Mouse (Mus musculus): Measurements from ENCODE around the gene Tomm40l. TPM values are rescaled to one million over a fixed set of nuclear protein-coding genes. Genes with fewer than 3 reads are reported as not detected.

Gene Tomm40l
- polyA plus RNA-seq, 1 experiment = 51.8 TPM

GRCm38 (mm10) chr1:171189046-171189445, 33.3 kb downstream of the Tomm40l start:
- no peak overlapping the region for H3K27ac ChIP-seq (ENCODE audit: insufficient read depth, low read depth, low read length)
- DNase-seq = no peak

GRCm38 (mm10) chr1:171187851-171188700, 34.2 kb downstream of the Tomm40l start:
- DNase-seq = no peak
- WGBS = 74% methylated on average over 13 of the region's 13 CpGs
- Histone ChIP-seq H3K4me1 (ENCODE audit: control insufficient read depth, insufficient read depth, low read length) (peaks cover 2% of the 10 kb centered on the region), H3K4me3 (ENCODE audit: insufficient read depth, low read depth, low read length) (no peak overlapping the region), H3K27me3 (replicated peaks; ENCODE audit: control insufficient read depth, insufficient read depth, low read length) (no peaks in the 10 kb centered on the region), H3K36me3 (ENCODE audit: control insufficient read depth, insufficient read depth, low read length) (no peaks in the 10 kb centered on the region), H3K27ac (ENCODE audit: insufficient read depth, low read depth, low read length) (no peak overlapping the region)
- no peak for TF ChIP-seq CTCF (conservative IDR thresholded peaks at IDR 0.05; ENCODE audit: insufficient read depth, insufficient read length, low read depth, low read length)
- TF ChIP-seq POLR2A (IDR thresholded peaks at IDR 0.05; ENCODE audit: low read depth, low read length) = no peak

More at GRCm38 (mm10) chr1:171189046-171189445, 33.3 kb downstream of the Tomm40l start:
- H3K27me3 ChIP-seq (replicated peaks; ENCODE audit: control insufficient read depth, insufficient read depth, low read length) = no peaks in the 10 kb centered on the region
- WGBS = 41% methylated on average over 8 of the region's 8 CpGs
- peaks cover 2% of the 10 kb centered on the region for H3K4me1 ChIP-seq (ENCODE audit: control insufficient read depth, insufficient read depth, low read length)
- no peaks in the 10 kb centered on the region for H3K36me3 ChIP-seq (ENCODE audit: control insufficient read depth, insufficient read depth, low read length)
- TF ChIP-seq POLR2A (IDR thresholded peaks at IDR 0.05; ENCODE audit: low read depth, low read length) (no peak), CTCF (conservative IDR thresholded peaks at IDR 0.05; ENCODE audit: insufficient read depth, insufficient read length, low read depth, low read length) (no peak)
- H3K4me3 ChIP-seq (ENCODE audit: insufficient read depth, low read depth, low read length) = no peak overlapping the region

GRCm38 (mm10) chr1:171185655-171186054, 36.7 kb downstream of the Tomm40l start:
- Histone ChIP-seq H3K27ac (ENCODE audit: insufficient read depth, low read depth, low read length) (no peak overlapping the region), H3K4me3 (ENCODE audit: insufficient read depth, low read depth, low read length) (no peak overlapping the region), H3K4me1 (ENCODE audit: control insufficient read depth, insufficient read depth, low read length) (peaks cover 2% of the 10 kb centered on the region), H3K36me3 (ENCODE audit: control insufficient read depth, insufficient read depth, low read length) (no peaks in the 10 kb centered on the region), H3K27me3 (replicated peaks; ENCODE audit: control insufficient read depth, insufficient read depth, low read length) (no peaks in the 10 kb centered on the region)
- WGBS = 80% methylated on average over 8 of the region's 8 CpGs
- DNase-seq = no peak
- no peak for TF ChIP-seq CTCF (conservative IDR thresholded peaks at IDR 0.05; ENCODE audit: insufficient read depth, insufficient read length, low read depth, low read length)
- TF ChIP-seq POLR2A (IDR thresholded peaks at IDR 0.05; ENCODE audit: low read depth, low read length) = no peak

GRCm38 (mm10) chr1:171184314-171184713, 38.0 kb downstream of the Tomm40l start:
- no peak for TF ChIP-seq POLR2A (IDR thresholded peaks at IDR 0.05; ENCODE audit: low read depth, low read length)
- TF ChIP-seq CTCF (conservative IDR thresholded peaks at IDR 0.05; ENCODE audit: insufficient read depth, insufficient read length, low read depth, low read length) = 0 out of 2 replicates have a peak, but pooled peaks have one; percentile 23
- DNase-seq = peak; percentile 42
- H3K27ac ChIP-seq (ENCODE audit: insufficient read depth, low read depth, low read length) = peak overlapping the region; percentile 71; the same call in 1 of the 2 replicates
- no peaks in the 10 kb centered on the region for H3K36me3 ChIP-seq (ENCODE audit: control insufficient read depth, insufficient read depth, low read length)
- no peaks in the 10 kb centered on the region for H3K27me3 ChIP-seq (replicated peaks; ENCODE audit: control insufficient read depth, insufficient read depth, low read length)
- no peak overlapping the region for H3K4me3 ChIP-seq (ENCODE audit: insufficient read depth, low read depth, low read length)
- H3K4me1 ChIP-seq (ENCODE audit: control insufficient read depth, insufficient read depth, low read length) = peaks cover 2% of the 10 kb centered on the region
- 63% methylated on average over 7 of the region's 7 CpGs for WGBS

GRCm38 (mm10) chr1:171183620-171184019, 38.7 kb downstream of the Tomm40l start:
- TF ChIP-seq POLR2A (IDR thresholded peaks at IDR 0.05; ENCODE audit: low read depth, low read length) (no peak), CTCF (conservative IDR thresholded peaks at IDR 0.05; ENCODE audit: insufficient read depth, insufficient read length, low read depth, low read length) (no peak)
- Histone ChIP-seq H3K36me3 (ENCODE audit: control insufficient read depth, insufficient read depth, low read length) (no peaks in the 10 kb centered on the region), H3K4me3 (ENCODE audit: insufficient read depth, low read depth, low read length) (no peak overlapping the region), H3K4me1 (ENCODE audit: control insufficient read depth, insufficient read depth, low read length) (no peaks in the 10 kb centered on the region; the same call in 1 of the 2 replicates), H3K27ac (ENCODE audit: insufficient read depth, low read depth, low read length) (no peak overlapping the region), H3K27me3 (replicated peaks; ENCODE audit: control insufficient read depth, insufficient read depth, low read length) (no peaks in the 10 kb centered on the region)
- 59% methylated on average over 3 of the region's 3 CpGs for WGBS
- peak; percentile 51 for DNase-seq

GRCm38 (mm10) chr1:171183025-171183424, 39.3 kb downstream of the Tomm40l start:
- DNase-seq = no peak
- H3K36me3 ChIP-seq (ENCODE audit: control insufficient read depth, insufficient read depth, low read length) = no peaks in the 10 kb centered on the region
- 91% methylated on average over 3 of the region's 3 CpGs for WGBS
- no peaks in the 10 kb centered on the region; the same call in 1 of the 2 replicates for H3K4me1 ChIP-seq (ENCODE audit: control insufficient read depth, insufficient read depth, low read length)
- no peak overlapping the region for H3K27ac ChIP-seq (ENCODE audit: insufficient read depth, low read depth, low read length)
- H3K4me3 ChIP-seq (ENCODE audit: insufficient read depth, low read depth, low read length) = no peak overlapping the region
- TF ChIP-seq POLR2A (IDR thresholded peaks at IDR 0.05; ENCODE audit: low read depth, low read length) (no peak), CTCF (conservative IDR thresholded peaks at IDR 0.05; ENCODE audit: insufficient read depth, insufficient read length, low read depth, low read length) (no peak)
- no peaks in the 10 kb centered on the region for H3K27me3 ChIP-seq (replicated peaks; ENCODE audit: control insufficient read depth, insufficient read depth, low read length)

- no peak overlapping the region for H3K27ac ChIP-seq (ENCODE audit: insufficient read depth, low read depth, low read length)
- DNase-seq = peak; percentile 32
- WGBS = 65% methylated on average over 5 of the region's 5 CpGs
- H3K36me3 ChIP-seq (ENCODE audit: control insufficient read depth, insufficient read depth, low read length) = no peaks in the 10 kb centered on the region
- H3K4me1 ChIP-seq (ENCODE audit: control insufficient read depth, insufficient read depth, low read length) = no peaks in the 10 kb centered on the region; the same call in none of the 2 replicates
- no peak for TF ChIP-seq POLR2A (IDR thresholded peaks at IDR 0.05; ENCODE audit: low read depth, low read length)
- no peak for TF ChIP-seq CTCF (conservative IDR thresholded peaks at IDR 0.05; ENCODE audit: insufficient read depth, insufficient read length, low read depth, low read length)
- no peaks in the 10 kb centered on the region for H3K27me3 ChIP-seq (replicated peaks; ENCODE audit: control insufficient read depth, insufficient read depth, low read length)
- no peak overlapping the region for H3K4me3 ChIP-seq (ENCODE audit: insufficient read depth, low read depth, low read length)
Measured at GRCm38 (mm10) chr1:171179487-171180171, 42.7 kb downstream of the Tomm40l start.

Data from kidney, adult 2 months (tissue).